Mouse (Mus musculus) heart, embryonic 14.5 days (tissue): ENCODE data around the gene Sec24a. TPM values are rescaled to one million over a fixed set of nuclear protein-coding genes. Genes with fewer than 3 reads are reported as not detected.
"Not testable (repeated sequence)": the region's sequence is repeated elsewhere in the genome, so short reads cannot be mapped to it uniquely, and the experiment has no call there.

Source experiments
- ATAC-seq: fragments of 200-750 bp; cut with Nextera tagmentation; 2 replicates; pipeline ENCODE4 v1.8.0; 2017; ENCODE audit warnings: low read depth, moderate TSS enrichment; ENCODE audit not compliant: insufficient number of reproducible peaks, insufficient read depth, low FRiP score
- H3K27ac ChIP-seq, 2 experiments: fragments of 200-500 bp in 1 of 2; fragments of 300-500 bp in 1 of 2; sonication (generic) in 1 of 2; replicated peaks in 1 of 2; 2 replicates each; pipeline ENCODE4 v1.5.1; 2012 to 2014; ENCODE audit warnings: low read depth in 2 of 2, low read length in 2 of 2, control low read depth in 1 of 2, mild to moderate bottlenecking in 1 of 2, mixed read lengths in 1 of 2; ENCODE audit not compliant: control insufficient read depth in 1 of 2, insufficient read depth in 1 of 2
- H3K27me3 ChIP-seq: fragments of 300-500 bp; sonication (generic); 2 replicates; pipeline ENCODE4 v1.6.1; 2014; ENCODE audit warnings: mild to moderate bottlenecking, low read length, control low read depth; ENCODE audit not compliant: control insufficient read depth, insufficient read depth
- H3K36me3 ChIP-seq: fragments of 300-500 bp; sonication (generic); 2 replicates; pipeline ENCODE4 v1.6.1; 2014; ENCODE audit warnings: mild to moderate bottlenecking, control low read depth, low read length, mixed read lengths; ENCODE audit not compliant: control insufficient read depth, insufficient read depth
- H3K4me1 ChIP-seq, 2 experiments: fragments of 200-500 bp in 1 of 2; fragments of 300-500 bp in 1 of 2; sonication (generic) in 1 of 2; 2 replicates each; pipeline ENCODE4 v1.6.1; 2012 to 2014; ENCODE audit warnings: low read length in 2 of 2, control low read depth in 1 of 2, mixed read lengths in 1 of 2; ENCODE audit not compliant: control insufficient read depth in 2 of 2, insufficient read depth in 2 of 2
- H3K4me2 ChIP-seq: fragments of 300-500 bp; sonication (generic); 2 replicates; pipeline ENCODE4 v1.6.1; 2014; ENCODE audit warnings: mild to moderate bottlenecking, low read length
- H3K4me3 ChIP-seq, 2 experiments: fragments of 200-500 bp in 1 of 2; fragments of 300-500 bp in 1 of 2; sonication (generic) in 1 of 2; 2 replicates each; pipeline ENCODE4 v1.5.1; 2012 to 2014; ENCODE audit warnings: low read length in 2 of 2, mild to moderate bottlenecking in 2 of 2, control low read depth in 1 of 2, low read depth in 1 of 2, moderate library complexity in 1 of 2; ENCODE audit not compliant: control insufficient read depth in 1 of 2, insufficient read depth in 1 of 2
- H3K9ac ChIP-seq: fragments of 300-500 bp; sonication (generic); 2 replicates; pipeline ENCODE4 v1.6.1; 2014; ENCODE audit warnings: mild to moderate bottlenecking, low read length
- H3K9me3 ChIP-seq: fragments of 300-500 bp; sonication (generic); 2 replicates; pipeline ENCODE4 v1.6.1; 2016; ENCODE audit warnings: low read length, control low read depth; ENCODE audit not compliant: control insufficient read depth
- WGBS: fragments of 180-500 bp; shearing (Covaris S2); extraction: QIAGEN DNeasy Blood & Tissue Kit; methylation state at CpG from one replicate; pipeline ENCODE4 v1.1.7; 2014; 5-methylcytosine and 5-hydroxymethylcytosine counted together
- polyA plus RNA-seq: library from polyadenylated mRNA; unstranded; fragments of >200 nt; fragmentation: Nextera tagmentation; extraction: Ambion mirVana; gene quantifications from 2 replicates; pipeline ENCODE4 v1.2.1, GENCODE M21; 2014

Sec24a gene
- polyA plus RNA-seq, 1 experiment from 2014 or later, result 12.0 TPM

- Histone ChIP-seq H3K4me2 (no peak overlapping the region), H3K36me3 (peaks cover 29% of the 10 kb centered on the region), H3K27me3 (no peaks in the 10 kb centered on the region), H3K27ac (no peak overlapping the region), H3K4me3 (no peak overlapping the region), H3K9ac (no peak overlapping the region), H3K9me3 (no peaks in the 10 kb centered on the region), H3K4me1 (no peaks in the 10 kb centered on the region)
- no peak for ATAC-seq
- 93% methylated on average over 1 of the region's 1 CpGs for WGBS
Observed at GRCm38 (mm10) chr11:51746096-51746495, 17.3 kb downstream of the Sec24a start.

GRCm38 (mm10) chr11:51740701-51741100 is 22.7 kb downstream of the Sec24a start:
- Histone ChIP-seq H3K4me3 (no peak overlapping the region), H3K27me3 (no peaks in the 10 kb centered on the region), H3K36me3 (peaks cover 64% of the 10 kb centered on the region), H3K27ac (no peak overlapping the region), H3K9ac (no peak overlapping the region), H3K4me2 (no peak overlapping the region), H3K4me1 (no peaks in the 10 kb centered on the region), H3K9me3 (no peaks in the 10 kb centered on the region)
- ATAC-seq, result no peak
- 97% methylated on average over 3 of the region's 3 CpGs for WGBS

GRCm38 (mm10) chr11:51738651-51739403 is 24.6 kb downstream of the Sec24a start:
- Histone ChIP-seq H3K27ac (no peak overlapping the region), H3K27me3 (no peaks in the 10 kb centered on the region), H3K9me3 (no peaks in the 10 kb centered on the region), H3K4me2 (no peak overlapping the region), H3K4me1 (no peaks in the 10 kb centered on the region), H3K9ac (no peak overlapping the region), H3K4me3 (no peak overlapping the region), H3K36me3 (peaks cover 67% of the 10 kb centered on the region)
- 91% methylated on average over 3 of the region's 3 CpGs for WGBS
- no peak for ATAC-seq

GRCm38 (mm10) chr11:51734218-51734617 is 29.2 kb downstream of the Sec24a start:
- H3K4me1 ChIP-seq, H3K4me2 ChIP-seq, H3K4me3 ChIP-seq, ATAC-seq, H3K9ac ChIP-seq, H3K9me3 ChIP-seq, H3K27ac ChIP-seq, H3K27me3 ChIP-seq: not testable (repeated sequence)
- 93% methylated on average over 12 of the region's 13 CpGs for WGBS
- peaks cover 69% of the 10 kb centered on the region for H3K36me3 ChIP-seq

- no peak for ATAC-seq
- Histone ChIP-seq H3K4me1 (no peaks in the 10 kb centered on the region), H3K36me3 (peaks cover 65% of the 10 kb centered on the region), H3K4me2 (no peak overlapping the region), H3K27ac (no peak overlapping the region), H3K27me3 (no peaks in the 10 kb centered on the region), H3K9me3 (no peaks in the 10 kb centered on the region), H3K4me3 (no peak overlapping the region), H3K9ac (no peak overlapping the region)
- 73% methylated on average over 1 of the region's 1 CpGs for WGBS
Observed at GRCm38 (mm10) chr11:51732883-51733282, 30.6 kb downstream of the Sec24a start.

- H3K36me3 ChIP-seq, result peaks cover 92% of the 10 kb centered on the region
- 90% methylated on average over 11 of the region's 11 CpGs for WGBS
- no peak overlapping the region for H3K4me3 ChIP-seq
- no peak overlapping the region for H3K4me2 ChIP-seq
- no peaks in the 10 kb centered on the region for H3K27me3 ChIP-seq
- H3K9ac ChIP-seq, result no peak overlapping the region
- no peaks in the 10 kb centered on the region for H3K9me3 ChIP-seq
- H3K4me1 ChIP-seq, result no peaks in the 10 kb centered on the region
- ATAC-seq, result no peak
- no peak overlapping the region for H3K27ac ChIP-seq
Observed at GRCm38 (mm10) chr11:51721066-51721465, 42.4 kb downstream of the Sec24a start.

- H3K4me3 ChIP-seq, result no peak overlapping the region
- no peaks in the 10 kb centered on the region for H3K9me3 ChIP-seq
- no peaks in the 10 kb centered on the region for H3K4me1 ChIP-seq
- no peak overlapping the region for H3K4me2 ChIP-seq
- H3K36me3 ChIP-seq, result peaks cover 94% of the 10 kb centered on the region
- H3K27ac ChIP-seq, result no peak overlapping the region
- no peak overlapping the region for H3K9ac ChIP-seq
- no peak for ATAC-seq
- WGBS, result 64% methylated on average over 13 of the region's 13 CpGs
- H3K27me3 ChIP-seq, result no peaks in the 10 kb centered on the region
Observed at GRCm38 (mm10) chr11:51707080-51707479, 56.4 kb downstream of the Sec24a start.

GRCm38 (mm10) chr11:51706451-51706850 is 57.0 kb downstream of the Sec24a start:
- no peak overlapping the region for H3K4me3 ChIP-seq
- H3K9ac ChIP-seq, result no peak overlapping the region
- H3K9me3 ChIP-seq, result no peaks in the 10 kb centered on the region
- 88% methylated on average over 10 of the region's 10 CpGs for whole genome bisulfite sequencing
- no peak for ATAC-seq
- H3K27ac ChIP-seq, result no peak overlapping the region
- no peaks in the 10 kb centered on the region for H3K27me3 ChIP-seq
- no peak overlapping the region for H3K4me2 ChIP-seq
- H3K4me1 ChIP-seq, result no peaks in the 10 kb centered on the region
- peaks cover 94% of the 10 kb centered on the region for H3K36me3 ChIP-seq
